Mouse (Mus musculus) stomach, embryonic 15.5 days (tissue): ENCODE measurements around the gene Olfr635. TPM values are rescaled to one million over a fixed set of nuclear protein-coding genes. Genes with fewer than 3 reads are reported as not detected.

ENCODE experiments used
- ATAC-seq: fragments of 200-750 bp; cut with Nextera tagmentation; 2 replicates; pipeline ENCODE4 v1.8.0; 2017; ENCODE audit warnings: low read depth, moderate number of reproducible peaks, moderate TSS enrichment; ENCODE audit not compliant: insufficient read depth, low FRiP score
- H3K27ac ChIP-seq: fragments of 300-500 bp; sonication (generic); 2 replicates; pipeline ENCODE4 v1.5.1; 2015; ENCODE audit warnings: mild to moderate bottlenecking, inconsistent platforms
- H3K27me3 ChIP-seq: fragments of 300-500 bp; sonication (generic); replicated peaks from 2 replicates; pipeline ENCODE4 v1.6.1; 2015; ENCODE audit warnings: inconsistent platforms
- H3K36me3 ChIP-seq: fragments of 300-500 bp; sonication (generic); 2 replicates; pipeline ENCODE4 v1.6.1; 2015; ENCODE audit warnings: inconsistent platforms
- H3K4me1 ChIP-seq: fragments of 300-500 bp; sonication (generic); 2 replicates; pipeline ENCODE4 v1.6.1; 2015; ENCODE audit warnings: inconsistent platforms
- H3K4me2 ChIP-seq: fragments of 300-500 bp; sonication (generic); 2 replicates; pipeline ENCODE4 v1.6.1; 2015; ENCODE audit warnings: mild to moderate bottlenecking, inconsistent platforms
- H3K4me3 ChIP-seq: fragments of 300-500 bp; sonication (generic); replicated peaks from 2 replicates; pipeline ENCODE4 v1.5.1; 2015; ENCODE audit warnings: inconsistent platforms
- H3K9ac ChIP-seq: fragments of 300-500 bp; sonication (generic); 2 replicates; pipeline ENCODE4 v1.6.1; 2015; ENCODE audit warnings: inconsistent platforms
- H3K9me3 ChIP-seq: fragments of 300-500 bp; sonication (generic); 2 replicates; pipeline ENCODE4 v1.6.1; 2016; ENCODE audit warnings: inconsistent platforms
- WGBS: fragments of 180-500 bp; shearing (Covaris S2); methylation state at CpG from one replicate; pipeline ENCODE4 v1.1.7; 2015; 5-methylcytosine and 5-hydroxymethylcytosine counted together
- polyA plus RNA-seq: library from polyadenylated mRNA; unstranded; fragments of >200 nt; fragmentation: Nextera tagmentation; extraction: Ambion mirVana; gene quantifications from 2 replicates; pipeline ENCODE4 v1.2.1, GENCODE M21; 2015

The Olfr635 gene
- polyA plus RNA-seq, 1 experiment from 2014 or later, result not detected

- ATAC-seq, result no peak
- no peak overlapping the region for H3K27ac ChIP-seq
- H3K4me1 ChIP-seq, result no peaks in the 10 kb centered on the region
- H3K27me3 ChIP-seq, result no peaks in the 10 kb centered on the region
- WGBS, result 78% methylated on average over 3 of the region's 3 CpGs
- no peak overlapping the region for H3K9ac ChIP-seq
- H3K9me3 ChIP-seq, result no peaks in the 10 kb centered on the region
- no peak overlapping the region for H3K4me3 ChIP-seq
- H3K4me2 ChIP-seq, result no peak overlapping the region
- H3K36me3 ChIP-seq, result no peaks in the 10 kb centered on the region
Observed at GRCm38 (mm10) chr7:104026978-104027377, 56.0 kb downstream of the Olfr635 start.

- no peaks in the 10 kb centered on the region for H3K27me3 ChIP-seq
- no peaks in the 10 kb centered on the region for H3K4me1 ChIP-seq
- H3K36me3 ChIP-seq, result no peaks in the 10 kb centered on the region
- no peaks in the 10 kb centered on the region for H3K9me3 ChIP-seq
- no peak within 1 kb of the TSS for H3K4me2 ChIP-seq
- H3K4me3 ChIP-seq, result no peak within 1 kb of the TSS
- ATAC-seq, result no peak
- H3K9ac ChIP-seq, result no peak within 1 kb of the TSS
- no peak within 1 kb of the TSS for H3K27ac ChIP-seq
- 76% methylated on average over 1 of the region's 1 CpGs for WGBS
Observed at GRCm38 (mm10) chr7:104035145-104035544, 64.2 kb downstream of the Olfr635 start, which contains the start of gene Olfr641. Gene Olfr641, plus strand, starts transcription at chr7:104035445.

Other genes starting within 250 kb of the Olfr635 start
- not detected in 2 replicates for gene Olfr628, start 240.8 kb upstream of the Olfr635 start, polyA plus RNA-seq
- not detected in 2 replicates for gene Olfr629, start 226.2 kb upstream of the Olfr635 start, polyA plus RNA-seq
- gene Olfr630, start 213.8 kb upstream of the Olfr635 start, polyA plus RNA-seq, result not detected in 2 replicates
- gene Olfr69, start 199.6 kb upstream of the Olfr635 start, polyA plus RNA-seq, result not detected in 2 replicates
- gene Olfr68, start 191.5 kb upstream of the Olfr635 start, polyA plus RNA-seq, result not detected in 2 replicates
- gene Olfr67, start 179.3 kb upstream of the Olfr635 start, polyA plus RNA-seq, result not detected in 2 replicates
- gene Hbb-bt, start 157.2 kb upstream of the Olfr635 start, polyA plus RNA-seq, result 3,099 and 5,430 TPM in 2 replicates
- 8,336 and 14,080 TPM in 2 replicates for gene Hbb-bs, start 143.1 kb upstream of the Olfr635 start, polyA plus RNA-seq
- gene Hbb-bh2, start 130.6 kb upstream of the Olfr635 start, polyA plus RNA-seq, result not detected in 2 replicates
- 4.5 and 5.1 TPM in 2 replicates for gene Hbb-bh1, start 128.0 kb upstream of the Olfr635 start, polyA plus RNA-seq
- gene Hbb-y, start 117.9 kb upstream of the Olfr635 start, polyA plus RNA-seq, result 247 and 357 TPM in 2 replicates
- not detected in 2 replicates for gene Olfr66, start 84.9 kb upstream of the Olfr635 start, polyA plus RNA-seq
- not detected in 2 replicates for gene Olfr64, start 76.7 kb upstream of the Olfr635 start, polyA plus RNA-seq
- not detected in 2 replicates for gene Olfr65, start 67.7 kb upstream of the Olfr635 start, polyA plus RNA-seq
- gene Olfr631, start 42.3 kb upstream of the Olfr635 start, polyA plus RNA-seq, result not detected in 2 replicates
- not detected in 2 replicates for gene Olfr632, start 36.8 kb upstream of the Olfr635 start, polyA plus RNA-seq
- gene Olfr633, start 26.7 kb upstream of the Olfr635 start, polyA plus RNA-seq, result not detected in 2 replicates
- gene Olfr638, start 27.6 kb downstream of the Olfr635 start, polyA plus RNA-seq, result not detected in 2 replicates
- not detected in 2 replicates for gene Olfr639, start 46.2 kb downstream of the Olfr635 start, polyA plus RNA-seq
- not detected in 2 replicates for gene Olfr640, start 54.4 kb downstream of the Olfr635 start, polyA plus RNA-seq
- gene Olfr641, start 64.3 kb downstream of the Olfr635 start, polyA plus RNA-seq, result not detected in 2 replicates
- not detected in 2 replicates for gene Olfr642, start 81.5 kb downstream of the Olfr635 start, polyA plus RNA-seq
- gene 4930516K23Rik, start 90.3 kb downstream of the Olfr635 start, polyA plus RNA-seq, result not detected in 2 replicates
- gene Olfr644, start 100.7 kb downstream of the Olfr635 start, polyA plus RNA-seq, result not detected in 2 replicates
- gene Olfr645, start 114.3 kb downstream of the Olfr635 start, polyA plus RNA-seq, result not detected in 2 replicates
- not detected in 2 replicates for gene Olfr646, start 133.7 kb downstream of the Olfr635 start, polyA plus RNA-seq
- gene Ubqln5, start 158.7 kb downstream of the Olfr635 start, polyA plus RNA-seq, result not detected in 2 replicates
- gene Olfr643, start 166.3 kb downstream of the Olfr635 start, polyA plus RNA-seq, result not detected in 2 replicates
- not detected in 2 replicates for gene Ubqln3, start 172.1 kb downstream of the Olfr635 start, polyA plus RNA-seq
- gene Ubqlnl, start 179.4 kb downstream of the Olfr635 start, polyA plus RNA-seq, result not detected in 2 replicates
- gene Olfm5, start 193.7 kb downstream of the Olfr635 start, polyA plus RNA-seq, result not detected in 2 replicates
- 0.24 and 0.26 TPM in 2 replicates for gene Olfr648, start 212.2 kb downstream of the Olfr635 start, polyA plus RNA-seq
- not detected in 2 replicates for gene Olfr649, start 224.8 kb downstream of the Olfr635 start, polyA plus RNA-seq
- gene Trim6, start 247.6 kb downstream of the Olfr635 start, polyA plus RNA-seq, result 0.97 and 1.1 TPM in 2 replicates